Mouse (Mus musculus) forebrain, embryonic 14.5 days (tissue): ENCODE measurements around the gene Slc35e2. TPM values are rescaled to one million over a fixed set of nuclear protein-coding genes. Genes with fewer than 3 reads are reported as not detected.

ENCODE experiments used
- ATAC-seq: fragments of 200-750 bp; cut with Nextera tagmentation; 2 replicates; pipeline ENCODE4 v1.8.0; 2017; ENCODE audit warnings: mild to moderate bottlenecking, moderate library complexity
- DNase-seq: peaks from one replicate; pipeline ENCODE4 v3.0.0-alpha.2; 2015; ENCODE audit warnings: low spot score
- H3K27ac ChIP-seq: fragments of 300-500 bp; sonication (generic); 2 replicates; pipeline ENCODE4 v1.5.1; 2014; ENCODE audit warnings: low read depth, mild to moderate bottlenecking, control low read depth, low read length, moderate library complexity
- H3K27me3 ChIP-seq: fragments of 300-500 bp; sonication (generic); replicated peaks from 2 replicates; pipeline ENCODE4 v1.6.1; 2014; ENCODE audit warnings: low read length, control low read depth, mixed read lengths; ENCODE audit not compliant: control insufficient read depth, insufficient read depth
- H3K36me3 ChIP-seq: fragments of 300-500 bp; sonication (generic); 2 replicates; pipeline ENCODE4 v1.6.1; 2014; ENCODE audit warnings: low read length, control low read depth; ENCODE audit not compliant: control insufficient read depth, insufficient read depth
- H3K4me1 ChIP-seq: fragments of 300-500 bp; sonication (generic); 2 replicates; pipeline ENCODE4 v1.6.1; 2014; ENCODE audit warnings: antibody characterized with exemption, low read length, control low read depth; ENCODE audit not compliant: control insufficient read depth, insufficient read depth
- H3K4me2 ChIP-seq: fragments of 300-500 bp; sonication (generic); 2 replicates; pipeline ENCODE4 v1.6.1; 2014; ENCODE audit warnings: mild to moderate bottlenecking, control low read depth, low read length
- H3K4me3 ChIP-seq: fragments of 300-500 bp; sonication (generic); 2 replicates; pipeline ENCODE4 v1.5.1; 2014; ENCODE audit warnings: low read depth, low read length, control low read depth
- H3K9ac ChIP-seq: fragments of 300-500 bp; sonication (generic); 2 replicates; pipeline ENCODE4 v1.6.1; 2014; ENCODE audit warnings: mild to moderate bottlenecking, low read length, control low read depth, moderate library complexity
- H3K9me3 ChIP-seq: fragments of 300-500 bp; sonication (generic); replicated peaks from 2 replicates; pipeline ENCODE4 v1.6.1; 2016; ENCODE audit warnings: low read length, control low read depth, mixed read lengths; ENCODE audit not compliant: control insufficient read depth
- WGBS: fragments of 180-500 bp; shearing (Covaris S2); extraction: QIAGEN DNeasy Blood & Tissue Kit; methylation state at CpG from one replicate; pipeline ENCODE4 v1.1.7; 2014; 5-methylcytosine and 5-hydroxymethylcytosine counted together
- polyA plus RNA-seq: library from polyadenylated mRNA; unstranded; fragments of >200 nt; fragmentation: Nextera tagmentation; extraction: Ambion mirVana; gene quantifications from 2 replicates; pipeline ENCODE4 v1.2.1, GENCODE M21; 2014

The Slc35e2 gene
- polyA plus RNA-seq, 1 experiment from 2014 or later, result 12.1 TPM

DNA sequence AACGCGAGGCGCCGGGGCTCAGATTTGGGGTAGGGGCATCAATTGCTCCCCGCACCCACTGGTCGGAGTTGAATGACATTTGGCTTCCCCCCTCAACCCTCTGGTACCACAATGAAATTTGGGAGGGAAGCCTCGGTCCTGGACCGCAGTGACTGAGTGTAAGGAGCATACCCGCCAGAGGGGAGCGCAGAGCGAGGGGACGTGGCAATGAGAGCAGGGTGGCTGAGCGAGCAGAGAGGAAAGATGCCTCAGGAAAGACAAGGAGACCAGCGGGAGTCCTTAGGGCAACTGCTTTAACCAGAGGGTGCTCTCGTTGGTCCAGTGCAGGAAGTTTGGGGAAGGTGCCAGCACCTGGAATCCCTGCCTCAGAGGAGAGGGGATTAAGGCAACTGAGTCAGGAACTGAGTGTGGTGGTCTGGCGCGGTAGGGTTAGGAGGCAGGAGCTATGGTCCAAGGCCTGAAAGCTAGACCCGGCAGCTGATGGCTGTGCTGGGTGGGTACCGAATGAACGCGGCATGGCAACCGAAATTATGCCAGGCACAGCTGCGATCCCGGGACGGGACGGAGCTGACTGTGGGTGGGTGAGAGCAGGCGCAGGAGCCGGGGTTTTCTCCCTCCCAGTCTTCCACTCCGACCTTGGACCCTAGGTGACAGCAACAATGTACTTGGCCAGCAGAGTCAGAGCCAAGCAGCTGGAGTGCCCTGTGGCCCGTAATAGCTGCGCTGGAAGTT is 52.4 kb downstream of the Slc35e2 start:
- ATAC-seq (peak; percentile 49; the same call in 1 of the 2 replicates), DNase-seq (peak; percentile 21)
- peaks cover 18% of the 10 kb centered on the region for H3K4me1 ChIP-seq
- peaks cover 43% of the 10 kb centered on the region for H3K36me3 ChIP-seq
- H3K9ac ChIP-seq, result peak overlapping the region; percentile 56
- peaks cover 48% of the 10 kb centered on the region for H3K27me3 ChIP-seq
- H3K4me3 ChIP-seq, result peak overlapping the region; percentile 24
- no peaks in the 10 kb centered on the region for H3K9me3 ChIP-seq
- no peak overlapping the region for H3K27ac ChIP-seq
- H3K4me2 ChIP-seq, result peak overlapping the region; percentile 53
- 2% methylated on average over 31 of the region's 31 CpGs for whole genome bisulfite sequencing

DNA sequence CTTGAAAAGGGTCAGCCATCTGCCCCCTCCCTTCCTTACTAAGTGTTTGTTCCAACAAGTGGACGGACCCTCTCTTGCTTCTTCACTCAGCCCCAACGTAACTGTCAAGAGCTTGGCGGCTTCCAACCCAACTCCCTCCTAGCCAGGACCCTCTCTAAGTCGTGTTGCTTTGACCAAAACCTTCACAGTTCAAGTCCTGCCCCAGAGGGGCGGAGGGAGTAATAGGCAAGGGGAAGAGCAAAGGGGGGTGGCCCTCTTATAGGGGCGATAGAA is 52.9 kb downstream of the Slc35e2 start:
- H3K27me3 ChIP-seq, result peaks cover 48% of the 10 kb centered on the region
- H3K9me3 ChIP-seq, result no peaks in the 10 kb centered on the region
- WGBS, result 3% methylated on average over 6 of the region's 6 CpGs
- H3K4me3 ChIP-seq, result peak overlapping the region; percentile 13
- no peak for ATAC-seq
- H3K4me2 ChIP-seq, result peak overlapping the region; percentile 53
- H3K9ac ChIP-seq, result no peak overlapping the region; the same call in 1 of the 2 replicates
- H3K27ac ChIP-seq, result no peak overlapping the region
- no peak for DNase-seq
- H3K4me1 ChIP-seq, result peaks cover 18% of the 10 kb centered on the region
- H3K36me3 ChIP-seq, result peaks cover 38% of the 10 kb centered on the region

DNA sequence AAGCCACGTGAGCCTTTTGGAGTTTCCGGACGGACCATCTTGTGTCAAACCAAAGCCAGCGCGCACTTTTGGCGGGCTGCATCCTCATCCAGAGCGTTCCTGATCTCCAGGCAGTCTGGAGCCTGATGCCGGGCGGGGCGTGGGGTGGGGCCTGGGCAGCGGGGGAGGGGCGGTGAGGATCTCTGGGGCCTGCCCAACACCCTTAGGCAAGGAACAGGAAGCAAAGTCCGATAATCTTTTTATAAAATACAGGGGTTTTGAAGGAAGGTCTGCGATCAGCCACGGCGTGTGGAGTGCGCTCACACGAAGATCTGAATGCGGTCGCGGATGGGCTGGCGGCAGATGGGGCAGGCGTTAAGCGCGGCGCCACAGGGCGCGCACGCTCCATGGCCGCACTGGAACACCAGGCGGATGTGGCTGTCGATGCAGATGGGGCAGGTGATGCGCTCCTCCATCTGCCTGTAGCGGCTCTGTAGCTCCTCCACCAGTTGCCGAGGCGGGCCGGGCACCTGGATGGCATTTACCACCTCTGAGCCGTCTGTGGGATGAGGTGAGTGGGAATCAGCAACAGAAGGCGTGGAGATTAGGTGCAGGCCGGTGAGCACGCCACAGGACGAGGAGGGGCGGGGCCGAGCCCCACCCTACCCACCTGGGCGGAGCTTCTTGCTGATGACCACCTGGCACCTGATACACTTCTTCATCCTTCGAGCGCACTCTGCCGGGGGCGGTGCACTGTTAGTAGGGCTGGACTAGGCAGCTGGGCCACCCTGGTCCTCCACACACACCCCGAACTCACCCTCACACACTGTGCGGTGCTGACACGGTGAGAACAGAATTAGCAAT is 53.5 kb downstream of the Slc35e2 start:
- 3% methylated on average over 52 of the region's 52 CpGs for WGBS
- Histone ChIP-seq H3K36me3 (peaks cover 37% of the 10 kb centered on the region), H3K27me3 (peaks cover 48% of the 10 kb centered on the region)

DNA sequence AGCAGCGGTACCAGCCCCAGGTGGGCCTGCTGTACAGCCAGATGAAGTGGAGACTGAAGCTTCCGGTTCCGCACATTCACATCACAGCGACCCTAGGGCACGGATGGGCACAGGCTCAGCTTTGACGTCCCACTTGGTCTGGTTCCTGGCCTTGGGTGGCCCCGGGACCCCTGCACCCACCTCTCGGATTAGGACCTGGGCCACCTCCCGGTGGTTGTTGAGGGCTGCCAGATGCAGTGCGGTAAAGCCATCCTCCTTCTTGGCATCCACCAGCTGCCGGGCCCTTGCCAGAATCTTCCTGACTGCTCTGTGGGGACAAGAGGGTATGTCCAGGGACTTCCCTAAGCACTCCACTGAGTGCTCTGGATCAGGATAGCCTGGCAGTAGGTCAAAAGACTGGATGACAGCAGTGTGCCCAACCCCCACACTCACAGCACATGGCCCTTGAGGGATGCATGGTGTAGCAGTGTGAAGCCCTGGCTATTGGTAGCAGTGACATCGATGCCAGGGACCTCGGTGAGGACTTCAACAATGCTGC is 55.1 kb downstream of the Slc35e2 start:
- H3K27me3 ChIP-seq, result peaks cover 47% of the 10 kb centered on the region
- H3K27ac ChIP-seq, result no peak overlapping the region
- H3K36me3 ChIP-seq, result peaks cover 23% of the 10 kb centered on the region
- ATAC-seq (no peak), DNase-seq (no peak)
- no peak overlapping the region for H3K4me2 ChIP-seq
- WGBS, result 89% methylated on average over 13 of the region's 13 CpGs
- H3K4me1 ChIP-seq, result peaks cover 18% of the 10 kb centered on the region
- H3K9ac ChIP-seq, result no peak overlapping the region
- H3K9me3 ChIP-seq, result no peaks in the 10 kb centered on the region
- H3K4me3 ChIP-seq, result no peak overlapping the region

More for the DNA sequence above, 53.5 kb downstream of the Slc35e2 start:
- H3K9me3 ChIP-seq, result no peaks in the 10 kb centered on the region
- DNase-seq (peak; percentile 38), ATAC-seq (peak; percentile 51)
- no peak overlapping the region for H3K27ac ChIP-seq
- H3K4me3 ChIP-seq, result peak overlapping the region; percentile 13
- H3K4me1 ChIP-seq, result peaks cover 18% of the 10 kb centered on the region
- H3K9ac ChIP-seq, result peak overlapping the region; percentile 48
- peak overlapping the region; percentile 53 for H3K4me2 ChIP-seq

DNA sequence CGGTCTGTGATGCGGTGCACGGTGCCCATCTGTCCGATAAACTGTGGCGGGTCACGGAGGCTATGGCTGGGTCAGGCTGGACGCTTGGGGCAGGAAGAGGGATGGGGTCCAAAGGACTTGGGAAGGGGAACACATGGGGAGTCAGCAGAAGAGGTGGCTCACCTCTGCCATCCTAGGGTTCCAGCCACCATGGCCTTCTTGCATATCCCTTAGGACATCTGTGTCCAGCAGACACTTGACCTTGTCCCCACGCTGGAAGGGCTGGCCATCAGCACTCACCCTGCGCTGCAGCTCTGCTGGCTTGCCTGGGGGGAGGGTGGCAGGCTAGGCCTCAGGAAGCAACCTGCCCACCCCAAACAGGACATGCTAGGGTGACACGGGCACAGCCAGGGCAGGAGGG is 57.7 kb downstream of the Slc35e2 start:
- peaks cover 6% of the 10 kb centered on the region; the same call in 1 of the 2 replicates for H3K4me1 ChIP-seq
- no peak for ATAC-seq
- H3K4me3 ChIP-seq, result no peak overlapping the region
- no peak overlapping the region for H3K27ac ChIP-seq
- 95% methylated on average over 10 of the region's 10 CpGs for WGBS
- H3K4me2 ChIP-seq, result no peak overlapping the region
- no peak for DNase-seq
- peaks cover 20% of the 10 kb centered on the region for H3K27me3 ChIP-seq
- H3K9me3 ChIP-seq, result no peaks in the 10 kb centered on the region
- peaks cover 16% of the 10 kb centered on the region for H3K36me3 ChIP-seq
- no peak overlapping the region for H3K9ac ChIP-seq

DNA sequence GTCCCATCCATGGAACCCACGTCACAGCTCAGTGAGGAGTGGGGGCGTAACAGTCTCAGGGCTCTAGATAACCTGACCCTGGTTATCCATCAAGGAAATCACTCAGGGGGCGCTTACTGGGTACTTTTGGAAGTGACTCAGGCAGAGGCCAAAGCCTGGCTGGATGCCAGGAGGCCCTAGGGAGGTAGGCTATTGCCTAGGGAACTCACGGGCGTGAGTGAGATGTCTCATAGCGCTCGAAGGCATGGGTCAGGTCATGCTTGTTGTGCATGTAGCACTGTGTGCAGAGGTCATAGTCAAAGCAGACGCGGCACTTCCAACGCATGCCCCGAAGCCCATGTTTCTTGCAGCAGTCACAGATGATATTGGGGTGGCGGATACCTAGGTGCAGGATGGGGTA is 59.4 kb downstream of the Slc35e2 start:
- Histone ChIP-seq H3K9ac (no peak overlapping the region), H3K36me3 (peaks cover 12% of the 10 kb centered on the region), H3K27ac (no peak overlapping the region), H3K9me3 (no peaks in the 10 kb centered on the region), H3K4me2 (no peak overlapping the region), H3K27me3 (peaks cover 4% of the 10 kb centered on the region), H3K4me3 (no peak overlapping the region), H3K4me1 (no peaks in the 10 kb centered on the region)
- WGBS, result 89% methylated on average over 12 of the region's 12 CpGs
- no peak for ATAC-seq
- DNase-seq, result no peak

DNA sequence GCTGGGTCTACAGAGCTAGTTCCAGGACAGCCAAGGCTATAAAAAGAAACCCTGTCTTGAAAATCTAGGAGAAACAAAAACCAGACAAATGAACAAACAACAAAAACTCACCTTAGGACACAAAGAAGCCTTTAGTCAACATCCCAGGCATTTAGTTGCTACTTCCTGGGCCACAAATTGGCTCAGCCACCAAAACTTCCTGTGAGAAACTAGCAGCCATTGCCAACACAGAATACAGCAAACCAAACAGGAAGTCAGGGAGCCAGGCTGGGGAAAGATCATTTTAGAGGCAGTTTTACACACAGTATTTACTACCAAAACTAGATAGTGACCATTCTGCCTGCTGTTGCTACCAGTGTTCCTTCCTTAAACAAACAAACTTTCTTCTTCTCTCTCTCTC is 65.7 kb downstream of the Slc35e2 start:
- Histone ChIP-seq H3K36me3 (no peaks in the 10 kb centered on the region), H3K4me3 (no peak overlapping the region), H3K4me2 (no peak overlapping the region), H3K27me3 (no peaks in the 10 kb centered on the region), H3K9me3 (no peaks in the 10 kb centered on the region), H3K9ac (no peak overlapping the region), H3K27ac (no peak overlapping the region), H3K4me1 (peaks cover 6% of the 10 kb centered on the region; the same call in 1 of the 2 replicates)
- ATAC-seq, result no peak
- no peak for DNase-seq

DNA sequence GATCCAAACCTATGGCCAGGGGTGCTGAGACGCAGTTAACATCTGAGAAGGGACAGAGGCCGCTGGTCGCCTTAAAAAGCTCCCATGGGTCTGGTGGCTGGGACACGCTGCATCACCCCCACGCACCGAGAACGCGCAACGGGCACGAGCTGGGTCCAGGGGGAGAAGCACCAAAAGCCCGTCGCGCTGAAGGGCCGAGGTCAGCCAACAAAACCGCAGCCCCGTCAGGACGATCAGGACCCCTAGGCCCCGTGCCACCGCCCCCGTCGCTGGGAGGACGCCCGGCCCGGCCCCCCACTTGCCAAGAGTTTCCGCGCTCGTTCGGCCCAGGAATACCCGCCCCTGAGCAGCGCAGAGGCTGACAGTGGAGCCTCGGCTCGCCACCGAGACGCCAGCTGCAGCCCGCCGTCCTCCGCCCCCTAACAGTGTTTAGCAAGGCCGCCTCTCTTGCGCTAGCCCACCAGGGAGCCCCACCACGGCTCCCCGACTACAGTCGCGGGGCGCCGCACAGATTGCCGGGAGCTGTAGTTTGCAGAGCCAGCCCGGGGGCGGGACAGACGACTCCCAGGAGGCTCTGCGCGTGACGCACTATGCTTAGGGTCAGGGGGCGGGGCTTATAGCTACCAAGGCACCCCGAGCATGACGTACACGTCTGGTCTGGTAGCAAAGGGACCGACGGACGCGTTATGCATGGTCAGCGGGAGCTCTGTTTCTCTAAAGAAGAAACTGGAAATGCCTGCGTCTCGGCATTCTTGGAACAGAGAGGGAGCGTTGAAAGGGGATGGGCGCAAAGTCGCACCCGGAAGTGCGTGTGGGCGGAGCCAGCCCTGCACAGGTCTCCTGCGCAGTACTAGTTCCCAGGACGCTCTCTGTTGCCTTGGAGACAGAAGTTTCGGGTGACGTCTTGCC is 67.7 kb downstream of the Slc35e2 start, which contains the start of gene Mib2:
Gene Mib2 (minus strand): TSS at position 510 of the 909 bp plus-strand sequence.
- Histone ChIP-seq H3K4me3 (peak within 1 kb of the TSS; percentile 82), H3K9ac (peak within 1 kb of the TSS; percentile 89), H3K27me3 (no peaks in the 10 kb centered on the region), H3K4me1 (peaks cover 6% of the 10 kb centered on the region; the same call in 1 of the 2 replicates), H3K27ac (peak within 1 kb of the TSS; percentile 78), H3K36me3 (no peaks in the 10 kb centered on the region), H3K4me2 (peak within 1 kb of the TSS; percentile 61), H3K9me3 (no peaks in the 10 kb centered on the region)
- WGBS, result under 1% methylated on average over 71 of the region's 73 CpGs
- peak; percentile 99 for ATAC-seq
- DNase-seq, result peak; percentile 99
